Mouse (Mus musculus) R1 (cell line): Measurements from ENCODE around the gene Cpne5.
A peak's percentile ranks its signal among the peaks of the same experiment; 100 is the strongest.
"Not testable (repeated sequence)": the region's sequence is repeated elsewhere in the genome, so short reads cannot be mapped to it uniquely, and the experiment has no call there.

ENCODE experiments used
- DNase-seq: peaks from one replicate; pipeline ENCODE4 v3.0.0-alpha.2; 2018; ENCODE audit warnings: low read depth, low spot score

The Cpne5 gene

GRCm38 (mm10) chr17:29257001-29257511, 19.1 kb upstream of the Cpne5 start:
- DNase-seq: no peak

- DNase-seq: no peak
Measured at GRCm38 (mm10) chr17:29256507-29256906, 18.5 kb upstream of the Cpne5 start.

- not testable (repeated sequence) for DNase-seq
Measured at GRCm38 (mm10) chr17:29254784-29255183, 16.8 kb upstream of the Cpne5 start.

DNA sequence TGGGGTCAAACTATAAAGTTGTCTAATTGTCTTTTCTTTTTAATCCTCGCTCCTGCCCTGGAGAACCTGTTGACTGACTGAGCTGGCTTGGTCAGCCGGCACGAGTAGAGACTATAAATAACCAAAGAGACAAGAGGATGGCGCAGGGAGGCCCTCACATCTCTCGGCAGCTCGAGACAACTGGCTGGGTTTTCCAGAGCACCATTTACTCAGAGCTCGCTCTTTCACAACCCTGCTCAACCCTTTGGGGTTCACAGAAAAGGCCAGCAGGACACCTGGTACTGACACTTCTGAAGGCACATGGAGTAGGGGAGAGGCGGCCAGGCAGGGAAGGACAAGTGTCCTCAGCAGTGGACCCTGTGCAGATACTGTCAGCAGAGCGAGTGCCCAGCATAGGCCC, 15.7 kb upstream of the Cpne5 start:
- DNase-seq: no peak

DNA sequence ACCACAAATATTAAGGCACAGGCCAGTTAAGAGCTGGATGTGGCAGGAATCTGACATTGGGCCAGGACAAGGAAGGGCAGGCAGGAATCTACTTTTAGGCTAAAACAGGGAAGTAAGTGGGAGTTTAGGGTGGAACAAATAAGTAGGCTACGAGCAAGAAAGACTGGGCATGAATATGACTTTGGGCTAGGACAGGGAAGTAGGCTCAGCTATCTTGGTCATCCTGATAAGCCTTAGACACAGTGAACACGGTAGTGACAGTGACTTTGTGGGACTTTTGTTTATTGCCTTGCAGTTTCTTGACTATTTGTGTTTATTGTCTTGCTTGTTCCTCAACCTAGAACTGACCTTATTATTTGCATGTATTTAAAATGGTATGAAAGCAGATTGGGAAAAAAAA, 15.3 kb upstream of the Cpne5 start:
- DNase-seq: no peak

DNA sequence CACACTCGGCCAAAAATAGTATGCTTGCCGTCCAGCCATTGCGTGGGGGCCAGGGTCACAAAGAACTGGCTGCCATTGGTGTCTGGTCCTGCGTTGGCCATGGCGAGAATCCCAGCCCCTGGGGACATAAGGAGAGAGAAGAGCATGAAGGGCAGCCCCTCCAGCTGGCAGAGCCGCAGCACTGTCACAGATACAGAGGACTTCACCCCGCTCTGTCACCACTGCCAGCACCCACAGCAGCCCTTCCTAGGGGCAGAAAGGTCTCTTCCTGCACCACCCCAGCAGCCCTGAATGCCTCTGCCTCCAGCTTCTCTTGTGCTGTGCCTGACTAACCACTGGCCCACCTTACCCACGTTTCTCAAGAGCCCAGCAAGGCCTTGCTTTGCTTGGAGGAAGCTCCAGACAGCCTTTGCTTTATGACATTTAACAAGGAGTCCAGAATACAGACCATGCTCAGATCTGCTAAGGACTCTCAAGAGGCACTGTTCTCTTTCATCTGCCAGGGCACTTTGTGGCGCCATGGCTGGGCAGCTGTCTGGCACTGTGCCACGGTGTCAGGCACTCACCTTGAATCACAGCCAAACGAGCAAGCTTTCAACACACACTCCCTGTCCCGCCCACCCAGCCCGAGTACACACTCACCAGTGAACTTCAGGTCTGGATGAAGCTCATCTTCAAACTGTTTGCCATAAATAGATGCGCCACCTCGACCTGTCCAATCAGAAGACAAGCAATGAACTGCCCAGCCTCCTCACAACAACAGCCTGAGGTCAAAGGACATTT, 13.8 kb upstream of the Cpne5 start:
- no peak for DNase-seq

- DNase-seq: not testable (repeated sequence)
Measured at GRCm38 (mm10) chr17:29251006-29251405, 13.0 kb upstream of the Cpne5 start.

DNA sequence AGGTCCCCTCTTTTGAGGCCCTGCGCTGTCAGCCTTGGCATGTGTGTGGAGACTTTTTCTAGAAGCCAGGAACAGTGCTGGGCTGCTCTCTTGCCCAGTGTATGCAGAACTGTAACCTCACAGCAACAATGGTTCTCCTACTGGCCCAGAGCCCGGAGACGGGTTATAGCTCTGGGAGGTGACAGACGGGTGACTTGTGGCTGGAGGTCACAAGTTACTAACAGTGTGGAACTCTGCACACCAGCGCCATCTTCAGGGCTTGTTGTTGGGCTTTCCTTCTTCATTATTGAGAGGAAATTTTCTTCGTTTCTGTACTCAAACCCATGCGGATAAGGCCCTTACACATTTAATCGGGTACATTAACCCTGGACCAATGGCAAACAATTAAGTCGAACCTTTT, 11.5 kb upstream of the Cpne5 start:
- DNase-seq: no peak

DNA sequence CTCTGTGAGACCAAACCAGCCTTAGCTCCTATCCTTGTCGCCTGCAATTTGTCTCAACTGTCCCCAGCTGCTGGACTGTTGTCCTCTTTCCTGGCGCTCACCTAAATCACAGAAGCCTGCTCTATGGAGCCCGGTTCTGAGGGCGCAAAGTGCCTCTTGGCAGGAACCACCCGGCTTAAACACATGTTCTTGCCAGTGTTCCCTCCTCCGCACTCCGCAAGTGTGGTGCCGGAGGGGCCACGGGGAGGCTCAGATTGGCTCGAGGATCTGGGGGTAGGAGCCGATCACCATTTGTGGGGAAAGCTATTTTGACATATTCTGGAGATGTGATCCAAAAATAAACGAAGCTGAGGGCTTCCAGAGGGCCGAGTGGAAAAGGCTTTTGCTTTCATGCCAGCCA, 9.9 kb upstream of the Cpne5 start:
- no peak for DNase-seq

- DNase-seq: peak; percentile 89
Measured at GRCm38 (mm10) chr17:29246602-29247001, 8.6 kb upstream of the Cpne5 start.

DNA sequence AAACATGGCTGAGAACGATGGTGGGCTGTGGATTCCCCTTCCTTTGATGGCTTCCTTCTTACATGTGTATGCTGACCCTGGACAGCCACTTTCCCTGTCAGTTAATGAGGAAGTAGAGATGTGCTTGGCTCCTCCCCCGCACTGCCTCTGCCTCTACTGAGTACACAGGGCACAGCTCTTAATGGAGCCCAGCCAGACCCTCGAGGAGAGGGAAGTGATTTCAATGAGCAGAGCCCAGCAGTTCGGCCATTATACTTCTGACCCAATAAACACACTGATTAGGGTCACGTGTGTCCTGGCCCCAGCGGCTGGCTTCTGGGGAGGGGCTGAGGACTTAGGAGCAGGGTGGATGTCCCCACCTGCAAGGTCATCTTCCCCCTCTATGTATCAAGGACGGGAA, 7.8 kb upstream of the Cpne5 start:
- peak; percentile 42 for DNase-seq

DNA sequence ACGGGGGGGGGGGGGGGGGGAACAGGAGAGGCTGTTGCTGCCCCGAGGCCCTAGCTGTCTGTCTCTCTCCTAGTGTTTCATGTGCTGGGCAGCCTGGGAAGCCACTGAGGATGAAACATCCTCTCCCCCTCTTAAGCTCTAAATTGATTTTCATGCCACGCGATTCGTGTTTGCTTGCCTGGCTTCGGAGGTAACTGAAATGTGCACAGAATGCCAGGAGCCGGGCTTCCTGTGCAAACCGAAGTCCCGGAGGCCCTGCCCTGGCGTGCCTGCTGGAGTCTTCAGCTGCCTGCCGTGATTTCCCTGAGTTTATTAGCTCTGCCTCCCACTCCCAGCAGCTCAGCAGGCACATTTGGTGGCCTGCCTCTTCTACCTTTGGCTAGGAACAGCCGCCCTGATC, 6.9 kb upstream of the Cpne5 start:
- DNase-seq: no peak

GRCm38 (mm10) chr17:29238421-29238945, 516 bp upstream of the Cpne5 start:
- DNase-seq: no peak

- DNase-seq: no peak
Measured at GRCm38 (mm10) chr17:29237267-29237771, 648 bp downstream of the Cpne5 start.

- no peak for DNase-seq
Measured at GRCm38 (mm10) chr17:29236111-29236510, 1.9 kb downstream of the Cpne5 start.

GRCm38 (mm10) chr17:29231109-29231508, 6.9 kb downstream of the Cpne5 start:
- no peak for DNase-seq

- DNase-seq: no peak
Measured at GRCm38 (mm10) chr17:29220631-29221030, 17.3 kb downstream of the Cpne5 start.

- DNase-seq: no peak
Measured at GRCm38 (mm10) chr17:29218017-29218416, 19.9 kb downstream of the Cpne5 start.

GRCm38 (mm10) chr17:29216078-29216477, 21.9 kb downstream of the Cpne5 start:
- DNase-seq: no peak

DNA sequence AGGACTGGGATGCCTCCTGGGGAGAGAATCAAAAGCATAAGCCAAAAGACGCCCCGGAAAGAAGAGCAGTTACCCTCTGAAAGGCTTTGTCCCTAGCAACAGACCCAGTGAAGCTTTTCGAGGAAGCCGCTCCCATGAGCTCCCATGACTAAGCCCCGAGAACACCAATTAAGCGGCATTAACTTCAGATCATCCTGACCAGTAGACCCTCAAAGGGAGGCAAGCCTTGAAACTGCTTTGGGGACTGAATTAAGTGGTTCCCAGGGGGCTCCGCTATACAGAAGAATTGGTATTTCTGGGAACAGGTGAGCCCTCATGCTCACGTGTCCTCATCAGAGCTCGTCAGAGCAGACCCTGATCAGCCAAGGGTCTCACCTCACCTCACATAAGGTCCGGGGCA, 23.3 kb downstream of the Cpne5 start:
- peak; percentile 32 for DNase-seq

DNA sequence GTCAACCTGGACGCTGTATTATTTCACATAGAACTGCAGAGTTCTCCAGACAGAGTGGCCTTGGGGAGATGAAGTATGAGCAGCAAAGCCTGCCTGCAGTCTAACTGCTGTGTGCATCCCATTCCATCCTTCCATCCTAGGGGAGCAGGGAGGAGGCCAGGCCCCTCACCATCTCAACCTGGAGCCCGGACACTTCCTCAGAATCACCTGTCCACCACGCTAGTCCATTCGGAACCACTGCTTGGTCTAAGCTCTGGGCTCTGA, 23.8 kb downstream of the Cpne5 start:
- no peak for DNase-seq

GRCm38 (mm10) chr17:29213381-29214192, 24.4 kb downstream of the Cpne5 start:
- DNase-seq: peak; percentile 98

DNA sequence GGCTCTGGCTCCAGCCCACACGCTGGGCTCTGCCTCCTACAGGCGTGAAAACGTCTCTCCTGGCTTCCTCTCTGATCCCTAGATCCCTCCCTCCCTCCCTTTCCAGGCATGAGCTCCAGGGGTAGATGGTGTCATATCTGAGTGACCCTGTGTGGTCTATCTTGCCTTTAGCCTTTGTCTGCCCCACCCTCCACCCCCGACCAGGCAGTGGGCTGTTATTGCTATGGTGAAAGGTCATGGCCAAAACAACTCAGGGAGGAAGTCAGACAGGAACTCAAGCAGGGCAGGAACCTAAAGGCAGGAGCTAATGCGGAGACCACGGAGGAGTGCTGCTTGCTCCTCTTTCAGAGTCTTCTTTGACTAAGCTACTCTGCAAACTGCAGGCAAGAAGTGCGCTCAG, 26.1 kb downstream of the Cpne5 start:
- DNase-seq: peak; percentile 95
